25 mouse cellular contexts compared by ENCODE assay signal in genomic region chr8:10835054-10835453, GRCm38 (mm10).
"Had no signal": no experiment of that assay in that cellular context is flagged by ENCODE, and none has a peak within 500 bp of the region (broad histone marks: within the 10 kb centered on the region; RNA-seq: fewer than 3 reads in every experiment).

No protein-coding gene starts in this region.

- H3K27me3 ChIP-seq: intestine, embryonic 15.5 days had no signal

- H3K9me3 ChIP-seq: heart, embryonic 10.5 days; heart, embryonic 12.5 days; hindbrain, embryonic 10.5 days; hindbrain, embryonic 12.5 days; intestine, embryonic 15.5 days; limb, embryonic 10.5 days; limb, embryonic 12.5 days had no signal

- H3K27ac ChIP-seq: gastrocnemius, adult 2 months; heart, embryonic 10.5 days; hindbrain, embryonic 12.5 days; hindbrain, embryonic 14.5 days; intestine, embryonic 15.5 days; layer of hippocampus, adult 2 months; left cerebral cortex, adult 2 months; limb, embryonic 10.5 days; limb, embryonic 12.5 days had no signal

- DNase-seq: gastrocnemius, adult 2 months; gastrocnemius, postnatal 10 days; gastrocnemius, postnatal 25 days; heart, adult 18-20 months; heart, postnatal 10 days; heart, postnatal 4 days; kidney, adult 18-20 months; kidney, adult 8-10 months; kidney, postnatal 10 days; kidney, postnatal 25 days; kidney, postnatal 4 days; liver had no signal

- ATAC-seq: hindbrain, embryonic 16.5 days; inflammation-experienced regulatory T-cells, adult 6 months; intestine, embryonic 15.5 days; intestine, postnatal 0 days had no signal

- H3K4me1 ChIP-seq: heart, embryonic 12.5 days; intestine, embryonic 15.5 days had no signal

- H3K4me3 ChIP-seq: gastrocnemius, adult 2 months; heart, embryonic 10.5 days; heart, embryonic 12.5 days; hindbrain, embryonic 10.5 days; hindbrain, embryonic 12.5 days; intestine, embryonic 15.5 days; layer of hippocampus, adult 2 months; left cerebral cortex, adult 2 months; limb, embryonic 10.5 days; limb, embryonic 12.5 days had no signal

- H3K36me3 ChIP-seq: heart, embryonic 10.5 days; heart, embryonic 12.5 days; hindbrain, embryonic 10.5 days; hindbrain, embryonic 12.5 days; intestine, embryonic 15.5 days; limb, embryonic 10.5 days; limb, embryonic 12.5 days had no signal
